Mouse (Mus musculus): Measurements from ENCODE around the gene Wdr62. TPM values are rescaled to one million over a fixed set of nuclear protein-coding genes. Genes with fewer than 3 reads are reported as not detected.

The Wdr62 gene
- polyA plus RNA-seq (2012; rRNA removed) = 22.8 and 26.3 TPM in 2 replicates

GRCm38 (mm10) chr7:30279951-30280669 lies at the start of gene Wdr62, which contains the start of gene Thap8:
Gene Wdr62, minus strand, starts transcription at chr7:30280419.
Gene Thap8, plus strand, starts transcription at chr7:30280094.

GRCm38 (mm10) chr7:30323795-30324194 lies 43.6 kb upstream of the Wdr62 start, which contains the start of gene Sdhaf1:
Gene Sdhaf1, minus strand, starts transcription at chr7:30323895.

GRCm38 (mm10) chr7:30321539-30322284 lies 41.5 kb upstream of the Wdr62 start, which contains the start of gene E130208F15Rik:
Gene E130208F15Rik, plus strand, starts transcription at chr7:30321740.

GRCm38 (mm10) chr7:30314721-30315155 lies 34.5 kb upstream of the Wdr62 start, which contains the start of gene Syne4:
Gene Syne4, plus strand, starts transcription at chr7:30314807.

GRCm38 (mm10) chr7:30308076-30309005 lies 28.1 kb upstream of the Wdr62 start, which contains the start of gene Alkbh6:
Gene Alkbh6, plus strand, starts transcription at chr7:30308717.

GRCm38 (mm10) chr7:30291215-30292131 lies 11.3 kb upstream of the Wdr62 start, which contains the start of gene Clip3:
Gene Clip3, plus strand, starts transcription at chr7:30291728.

GRCm38 (mm10) chr7:30235625-30236024 lies 44.6 kb downstream of the Wdr62 start, which contains the start of gene Ovol3:
Gene Ovol3, minus strand, starts transcription at chr7:30235725.

GRCm38 (mm10) chr7:30231669-30232454 lies 48.4 kb downstream of the Wdr62 start, which contains the start of the genes Polr2i and Tbcb:
Gene Polr2i, plus strand, starts transcription at chr7:30231948.
Gene Tbcb, minus strand, starts transcription at chr7:30232272.

GRCm38 (mm10) chr7:30198481-30198971 lies 81.7 kb downstream of the Wdr62 start, which contains the start of gene Capns1:
Gene Capns1, minus strand, starts transcription at chr7:30198811.

Other genes starting within 250 kb of the Wdr62 start
- 7.2 and 7.6 TPM in 2 replicates for gene Zfp14, start 229.0 kb downstream of the Wdr62 start, polyA plus RNA-seq (2012; rRNA removed)
- 3.7 and 4.0 TPM in 2 replicates for gene Zfp82, start 207.5 kb downstream of the Wdr62 start, polyA plus RNA-seq (2012; rRNA removed)
- gene Gm26920, start 190.0 kb downstream of the Wdr62 start, polyA plus RNA-seq (2012; rRNA removed) = 0.67 and 0.83 TPM in 2 replicates
- 9.4 and 11.1 TPM in 2 replicates for gene Zfp566, start 189.9 kb downstream of the Wdr62 start, polyA plus RNA-seq (2012; rRNA removed)
- 42.7 and 66.9 TPM in 2 replicates for gene Zfp260, start 185.6 kb downstream of the Wdr62 start, polyA plus RNA-seq (2012; rRNA removed)
- 6.6 and 7.4 TPM in 2 replicates for gene Zfp382, start 158.5 kb downstream of the Wdr62 start, polyA plus RNA-seq (2012; rRNA removed)
- gene Zfp146, start 110.7 kb downstream of the Wdr62 start, polyA plus RNA-seq (2012; rRNA removed) = 111 and 119 TPM in 2 replicates
- 2.2 and 4.6 TPM in 2 replicates for gene Cox7a1, start 96.3 kb downstream of the Wdr62 start, polyA plus RNA-seq (2012; rRNA removed)
- gene Capns1, start 81.6 kb downstream of the Wdr62 start, polyA plus RNA-seq (2012; rRNA removed) = 139 and 209 TPM in 2 replicates
- gene Polr2i, start 48.5 kb downstream of the Wdr62 start, polyA plus RNA-seq (2012; rRNA removed) = 204 and 223 TPM in 2 replicates
- 133 and 198 TPM in 2 replicates for gene Tbcb, start 48.1 kb downstream of the Wdr62 start, polyA plus RNA-seq (2012; rRNA removed)
- 0.19 and 0.27 TPM in 2 replicates for gene Ovol3, start 44.7 kb downstream of the Wdr62 start, polyA plus RNA-seq (2012; rRNA removed)
- gene Thap8, start 325 bp downstream of the Wdr62 start, polyA plus RNA-seq (2012; rRNA removed) = 0.06 and 0.26 TPM in 2 replicates
- 115 and 137 TPM in 2 replicates for gene Clip3, start 11.3 kb upstream of the Wdr62 start, polyA plus RNA-seq (2012; rRNA removed)
- gene Alkbh6, start 28.3 kb upstream of the Wdr62 start, polyA plus RNA-seq (2012; rRNA removed) = 61.7 and 90.9 TPM in 2 replicates
- 42.4 and 63.7 TPM in 2 replicates for gene Syne4, start 34.4 kb upstream of the Wdr62 start, polyA plus RNA-seq (2012; rRNA removed)
- 0.65 and 0.78 TPM in 2 replicates for gene E130208F15Rik, start 41.3 kb upstream of the Wdr62 start, polyA plus RNA-seq (2012; rRNA removed)
- 19.6 and 19.7 TPM in 2 replicates for gene Sdhaf1, start 43.5 kb upstream of the Wdr62 start, polyA plus RNA-seq (2012; rRNA removed)
- gene Lrfn3, start 82.4 kb upstream of the Wdr62 start, polyA plus RNA-seq (2012; rRNA removed) = 7.0 and 10.9 TPM in 2 replicates
- gene Tyrobp, start 133.3 kb upstream of the Wdr62 start, polyA plus RNA-seq (2012; rRNA removed) = 17.2 and 25.2 TPM in 2 replicates
- gene Hcst, start 139.4 kb upstream of the Wdr62 start, polyA plus RNA-seq (2012; rRNA removed) = 0.16 and 0.40 TPM in 2 replicates
- gene Nfkbid, start 141.3 kb upstream of the Wdr62 start, polyA plus RNA-seq (2012; rRNA removed) = 1.8 and 2.1 TPM in 2 replicates
- 102 and 109 TPM in 2 replicates for gene Aplp1, start 165.1 kb upstream of the Wdr62 start, polyA plus RNA-seq (2012; rRNA removed)
- 3.6 and 3.9 TPM in 2 replicates for gene Kirrel2, start 177.3 kb upstream of the Wdr62 start, polyA plus RNA-seq (2012; rRNA removed)
- gene Nphs1, start 177.9 kb upstream of the Wdr62 start, polyA plus RNA-seq (2012; rRNA removed) = 3.7 and 4.4 TPM in 2 replicates
- 0.82 and 3.3 TPM in 2 replicates for gene Prodh2, start 213.2 kb upstream of the Wdr62 start, polyA plus RNA-seq (2012; rRNA removed)

Data from central nervous system, embryonic 11.5 days (tissue).